Mouse (Mus musculus): ENCODE data around the gene Txnrd2.
A peak's percentile ranks its signal among the peaks of the same experiment; 100 is the strongest.

The Txnrd2 gene

GRCm38 (mm10) chr16:18417491-18417890 is 8.7 kb upstream of the Txnrd2 start:
- no peak for DNase-seq

- DNase-seq = no peak
These were observed 7.2 kb upstream of the Txnrd2 start for GRCm38 (mm10) chr16:18418756-18419602.

GRCm38 (mm10) chr16:18419603-18420026 is 6.6 kb upstream of the Txnrd2 start:
- no peak for DNase-seq

GRCm38 (mm10) chr16:18420571-18420970 is 5.6 kb upstream of the Txnrd2 start:
- DNase-seq = no peak

- DNase-seq = no peak
These were observed 2.8 kb upstream of the Txnrd2 start for GRCm38 (mm10) chr16:18423203-18423914.

DNA sequence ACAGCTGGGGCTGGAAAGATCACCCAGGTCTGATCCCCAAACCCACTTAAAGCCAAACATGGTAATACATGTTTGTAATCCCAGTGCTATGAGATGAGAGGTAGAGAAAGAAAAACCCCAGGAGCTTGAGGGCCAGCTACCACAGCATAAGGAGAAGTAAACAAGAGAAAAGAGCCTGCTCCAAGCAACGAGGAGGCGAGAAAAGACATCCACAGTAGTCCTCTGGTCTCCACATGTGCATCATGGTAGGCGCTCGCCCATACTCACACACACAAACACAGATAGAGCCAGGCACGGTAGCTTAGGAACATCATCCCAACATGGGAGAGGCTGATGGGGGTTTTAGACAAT is 2.3 kb upstream of the Txnrd2 start:
- DNase-seq = no peak

DNA sequence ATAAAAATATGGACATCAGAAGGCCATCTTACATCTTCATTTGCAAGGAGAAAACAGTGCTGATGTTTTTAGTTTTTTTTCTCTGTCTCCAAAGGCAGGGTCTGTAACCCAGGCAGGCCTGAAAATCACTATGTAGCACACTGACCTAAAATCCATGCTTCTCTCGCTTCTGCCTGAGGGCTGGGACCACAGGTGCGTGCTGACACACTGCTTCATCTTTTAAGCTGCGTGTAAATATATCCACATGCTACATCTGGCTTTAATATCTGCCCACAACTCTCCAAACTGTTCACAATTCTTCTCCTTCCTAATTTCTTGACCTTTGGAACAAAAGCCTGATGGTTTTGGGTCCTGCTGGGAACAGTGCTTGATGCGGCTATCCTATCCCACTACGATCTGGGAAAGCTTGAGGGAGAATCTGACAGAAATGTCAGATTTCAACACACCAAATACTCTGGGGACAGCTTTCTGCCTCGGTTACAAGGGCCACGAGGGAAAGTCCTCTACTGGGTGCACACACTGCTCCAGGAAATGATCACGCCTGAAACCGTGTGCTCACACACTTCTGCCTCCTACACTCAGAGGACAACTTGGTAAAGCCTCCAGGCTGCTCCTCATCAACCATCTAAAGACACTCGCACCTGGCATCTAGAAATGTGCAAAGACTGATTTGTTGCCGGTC is 1.7 kb upstream of the Txnrd2 start:
- no peak for DNase-seq

GRCm38 (mm10) chr16:18425475-18426214 is 539 bp upstream of the Txnrd2 start:
- peak in 1 of 2 experiments; percentile 42 for DNase-seq

- DNase-seq = no peak
These were observed 657 bp downstream of the Txnrd2 start, which contains the start of gene Comt for GRCm38 (mm10) chr16:18426802-18427280. Gene Comt (minus strand): TSS chr16:18426852.

DNA sequence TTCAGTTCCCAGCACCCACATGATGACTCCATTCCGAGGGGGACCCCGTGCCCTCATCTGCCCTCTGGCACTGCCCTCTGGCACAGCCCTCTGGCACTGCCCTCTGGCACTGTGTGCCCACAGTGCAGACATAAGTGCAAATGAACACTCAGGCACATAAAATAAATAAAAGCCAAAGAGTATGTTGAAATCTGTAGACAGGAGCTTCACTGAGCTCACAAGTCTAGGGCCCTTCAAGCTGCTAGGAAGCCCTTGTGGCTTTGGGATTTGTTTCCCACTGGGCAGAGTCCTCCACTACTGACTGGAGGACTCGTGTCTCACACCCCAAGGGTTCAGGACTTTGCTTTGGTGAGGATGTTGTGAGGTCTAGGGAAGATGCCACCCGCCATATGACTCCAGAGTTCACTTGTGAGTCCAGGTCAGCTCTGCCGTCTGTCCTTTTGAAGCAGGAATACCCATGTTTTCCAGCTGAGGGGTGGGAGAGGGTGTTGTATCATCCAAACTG is 1.9 kb downstream of the Txnrd2 start:
- DNase-seq = no peak

DNA sequence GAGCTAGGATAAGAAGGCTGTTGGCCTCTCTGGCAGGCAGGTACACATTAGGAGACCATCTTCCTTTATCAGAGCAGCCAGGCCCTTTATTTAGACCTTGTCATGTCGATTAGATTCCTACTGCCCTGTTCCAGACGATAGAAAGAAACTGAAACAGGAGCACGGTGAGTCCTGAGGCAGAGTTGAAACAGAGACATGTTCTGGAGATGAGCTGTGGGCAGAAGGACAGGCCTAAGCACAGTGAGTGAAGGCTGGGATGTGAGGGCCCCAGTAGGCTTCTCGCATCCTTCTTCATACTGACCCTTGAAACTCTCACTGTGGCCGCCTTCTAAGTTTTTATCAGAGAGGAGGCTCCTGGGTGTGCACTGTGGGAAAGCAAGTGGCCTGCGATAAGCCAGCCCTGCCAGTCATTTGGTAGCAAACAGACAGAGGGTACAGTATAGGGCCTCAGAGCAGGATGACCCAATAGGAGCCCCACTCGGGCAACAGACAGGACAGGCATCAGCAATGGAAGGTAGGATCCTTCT is 2.4 kb downstream of the Txnrd2 start:
- no peak for DNase-seq

- DNase-seq = no peak
These were observed 3.5 kb downstream of the Txnrd2 start for GRCm38 (mm10) chr16:18429641-18430040.

GRCm38 (mm10) chr16:18430641-18431212 is 4.5 kb downstream of the Txnrd2 start:
- DNase-seq = no peak

- DNase-seq = no peak
These were observed 7.2 kb downstream of the Txnrd2 start for GRCm38 (mm10) chr16:18433341-18433920.

DNA sequence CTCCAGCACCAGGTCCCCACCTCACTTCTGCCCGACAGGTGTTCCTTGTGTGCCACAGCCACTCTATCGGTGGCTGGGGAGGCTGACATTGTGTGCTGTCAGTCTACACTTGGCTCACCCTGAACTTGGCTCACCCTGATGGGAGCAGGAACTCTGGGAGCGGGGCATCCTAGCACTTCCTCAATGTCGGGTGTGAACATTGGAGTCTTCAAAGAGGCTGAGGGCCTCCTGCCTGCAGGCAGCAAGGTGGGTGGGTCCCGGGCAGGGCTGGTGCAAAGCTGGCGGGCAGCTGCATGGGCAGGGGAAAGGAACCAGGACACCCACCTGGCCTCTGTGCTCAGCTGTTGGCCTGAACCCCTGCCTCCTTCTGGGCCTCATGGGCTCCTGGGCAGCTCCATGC is 9.9 kb downstream of the Txnrd2 start:
- DNase-seq = no peak

GRCm38 (mm10) chr16:18443385-18443841 is 17.2 kb downstream of the Txnrd2 start:
- DNase-seq = peak; percentile 99 to 100

GRCm38 (mm10) chr16:18447243-18447642 is 21.1 kb downstream of the Txnrd2 start:
- DNase-seq = no peak

DNA sequence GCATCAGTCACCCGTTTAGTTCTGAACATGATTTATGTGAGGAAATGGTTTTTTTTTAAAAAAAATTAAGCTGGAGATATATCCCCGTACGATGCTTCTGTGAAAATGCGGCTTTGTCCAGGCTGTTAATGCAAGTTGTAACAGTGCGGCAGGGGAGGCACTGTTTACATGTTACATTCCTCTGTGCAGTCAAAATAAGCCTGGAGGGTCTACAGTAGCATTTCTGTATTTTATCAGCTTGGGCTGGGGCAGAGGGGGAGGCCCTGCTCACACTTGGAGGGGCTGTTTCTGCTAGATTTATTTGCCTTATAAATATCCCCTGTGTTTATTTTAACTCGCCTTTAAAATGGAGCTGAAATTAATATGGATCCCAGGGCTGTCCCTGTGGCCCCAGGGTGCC is 21.9 kb downstream of the Txnrd2 start:
- DNase-seq = no peak

DNA sequence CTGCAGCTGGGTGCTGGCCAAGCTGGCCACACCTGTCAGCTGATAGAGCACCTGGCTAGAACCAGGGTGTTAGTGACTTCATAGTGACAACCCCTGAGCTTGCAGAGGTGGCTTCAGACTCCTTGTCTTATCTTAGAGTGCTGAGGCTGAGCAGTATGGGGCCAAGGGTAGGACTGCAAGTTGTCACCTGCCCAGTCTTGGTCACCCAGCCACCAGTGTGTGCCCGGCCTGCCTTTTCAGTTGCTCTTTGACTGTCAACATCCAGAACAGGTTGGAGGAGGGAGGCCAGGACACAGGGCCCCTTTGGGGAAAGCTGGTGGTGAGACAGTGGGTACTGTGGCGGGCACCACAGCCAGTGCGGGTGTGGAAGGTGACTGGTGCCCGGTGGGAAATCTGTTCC is 22.8 kb downstream of the Txnrd2 start:
- DNase-seq = no peak

DNA sequence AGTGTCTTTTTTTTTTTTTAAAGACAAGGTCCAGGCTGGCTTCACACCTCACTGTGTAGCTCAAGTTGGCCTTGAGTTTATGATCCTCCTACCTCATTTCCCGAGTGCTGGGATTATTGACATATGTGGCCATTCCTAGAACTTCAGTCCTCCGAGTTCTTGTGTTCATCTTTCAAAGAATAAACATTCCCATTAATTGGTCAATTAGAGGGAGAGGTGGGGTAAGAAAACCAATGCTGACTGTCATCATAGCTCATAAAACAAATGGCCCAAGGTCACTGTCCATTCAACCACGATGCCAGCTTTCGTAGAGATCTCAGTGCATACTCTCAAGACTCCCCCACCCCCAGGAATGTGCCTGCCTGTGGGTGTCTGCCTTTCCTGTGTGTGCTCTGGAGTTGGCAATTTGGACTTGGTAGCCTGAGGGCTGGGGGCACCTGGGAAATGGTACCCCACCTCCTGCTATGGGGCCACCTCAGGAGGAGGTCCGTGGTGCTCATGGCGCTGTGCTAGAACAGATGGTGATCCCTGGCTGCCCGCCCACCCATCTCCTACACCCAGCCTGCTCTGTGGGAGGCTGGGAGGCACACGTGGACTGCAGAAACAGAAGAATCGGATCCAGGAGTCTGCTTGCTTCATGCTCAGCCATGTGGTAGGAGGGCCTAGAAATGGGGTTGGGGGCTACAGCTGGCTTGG is 25.4 kb downstream of the Txnrd2 start:
- peak; percentile 68 to 77 for DNase-seq

Measured in cerebellum, postnatal 10 days (tissue).